Mouse (Mus musculus): ENCODE measurements around the gene Gm10800. TPM values are rescaled to one million over a fixed set of nuclear protein-coding genes. Genes with fewer than 3 reads are reported as not detected.

The Gm10800 gene
- 121 TPM for polyA plus RNA-seq (2017; shearing (Covaris generic))

GRCm38 (mm10) chr2:98667201-98667600 is at the start of gene Gm10800:
Gm10800 (minus strand) TSS chr2:98667301.

GRCm38 (mm10) chr2:98661937-98662336 is 5.2 kb downstream of the Gm10800 start, which contains the start of gene Gm10801:
Gm10801 (plus strand) TSS chr2:98662237.

Other genes with a start within 250 kb of the Gm10800 start
- 29.3 TPM for gene Gm10801, start 5.1 kb downstream of the Gm10800 start, polyA plus RNA-seq (2017; shearing (Covaris generic))